Mouse (Mus musculus): ENCODE results near the gene Atg7.
"Not testable (repeated sequence)": the region's sequence is repeated elsewhere in the genome, so short reads cannot be mapped to it uniquely, and the experiment has no call there.

The Atg7 gene

DNA sequence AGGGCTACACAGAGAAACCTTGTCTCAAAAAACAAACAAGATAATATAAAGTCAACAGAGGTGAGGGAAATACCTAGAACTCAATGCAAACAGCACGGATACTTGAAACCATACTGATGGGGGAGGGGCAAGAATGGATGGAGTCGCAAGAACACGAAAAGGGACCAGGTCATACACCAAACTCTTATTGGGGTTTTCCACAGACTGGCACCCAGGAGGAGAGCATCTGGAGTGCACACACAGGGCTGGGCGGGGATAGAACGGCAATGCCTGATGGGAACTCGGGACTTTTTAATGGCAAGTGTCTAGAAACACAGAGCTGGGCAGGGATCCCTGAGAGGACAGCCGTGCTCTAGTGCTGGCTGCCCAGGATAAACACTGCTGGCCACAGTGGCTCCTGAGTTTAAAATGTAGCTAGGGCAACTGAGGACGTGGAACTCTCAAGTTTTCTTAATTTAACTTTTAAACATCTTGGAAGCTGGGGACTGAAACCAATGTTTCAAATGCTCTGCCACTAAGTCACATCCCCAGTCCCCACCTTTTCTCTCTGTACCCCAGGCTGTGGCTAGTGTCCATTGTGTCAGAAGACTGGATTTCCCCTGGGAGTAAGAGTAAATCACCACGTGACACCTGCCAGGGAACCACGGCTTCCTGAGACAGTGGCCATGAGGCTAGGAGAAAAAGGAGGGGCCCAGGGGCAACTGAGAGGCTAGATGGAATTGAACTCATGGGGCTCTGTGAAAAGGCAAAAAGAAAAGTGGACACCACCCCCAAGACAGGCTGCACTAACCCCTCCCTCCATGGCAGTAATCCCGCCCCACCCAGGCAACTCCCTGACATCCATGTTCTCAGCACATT, 243.8 kb downstream of the Atg7 start:
- no peak for DNase-seq

DNA sequence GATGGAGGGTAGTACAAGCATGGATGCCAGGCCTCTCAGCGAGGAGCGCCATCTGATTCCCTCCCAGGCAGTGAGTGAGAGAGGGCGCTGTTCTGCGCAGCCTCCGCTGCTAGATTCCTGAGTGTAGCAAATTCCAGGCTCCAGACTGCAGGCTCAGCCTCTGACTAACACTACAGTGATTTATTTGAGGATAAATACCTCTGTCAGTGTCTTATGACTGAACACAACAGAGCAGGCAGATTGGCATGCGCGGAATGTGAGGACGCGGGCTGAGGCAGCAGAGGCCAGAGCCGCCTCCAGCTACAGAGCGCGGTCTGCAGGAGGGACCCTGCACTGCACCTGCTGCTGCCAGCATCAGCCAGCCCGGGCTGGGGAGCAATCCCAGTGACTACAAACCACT, 246.0 kb downstream of the Atg7 start:
- DNase-seq = peak; percentile 46

DNA sequence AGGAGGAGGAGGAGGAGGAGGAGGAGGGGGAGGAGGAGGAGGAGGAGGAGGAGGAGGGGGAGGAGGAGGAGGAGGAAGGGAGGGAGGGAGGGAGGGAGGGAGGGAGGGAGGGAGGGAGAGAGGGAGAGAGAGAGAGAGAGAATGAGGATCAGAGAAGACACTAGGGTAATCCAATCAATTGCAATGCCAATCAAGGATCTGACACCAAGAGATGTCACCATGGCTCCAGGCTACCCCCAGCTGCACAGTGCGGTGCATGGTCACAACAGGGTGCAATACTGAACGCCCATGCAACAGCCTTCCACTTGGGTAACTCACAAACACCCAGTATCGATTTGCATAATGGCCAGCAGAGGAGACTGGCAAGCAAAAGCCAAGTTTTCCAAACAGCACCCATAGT, 247.1 kb downstream of the Atg7 start:
- DNase-seq = not testable (repeated sequence)

DNA sequence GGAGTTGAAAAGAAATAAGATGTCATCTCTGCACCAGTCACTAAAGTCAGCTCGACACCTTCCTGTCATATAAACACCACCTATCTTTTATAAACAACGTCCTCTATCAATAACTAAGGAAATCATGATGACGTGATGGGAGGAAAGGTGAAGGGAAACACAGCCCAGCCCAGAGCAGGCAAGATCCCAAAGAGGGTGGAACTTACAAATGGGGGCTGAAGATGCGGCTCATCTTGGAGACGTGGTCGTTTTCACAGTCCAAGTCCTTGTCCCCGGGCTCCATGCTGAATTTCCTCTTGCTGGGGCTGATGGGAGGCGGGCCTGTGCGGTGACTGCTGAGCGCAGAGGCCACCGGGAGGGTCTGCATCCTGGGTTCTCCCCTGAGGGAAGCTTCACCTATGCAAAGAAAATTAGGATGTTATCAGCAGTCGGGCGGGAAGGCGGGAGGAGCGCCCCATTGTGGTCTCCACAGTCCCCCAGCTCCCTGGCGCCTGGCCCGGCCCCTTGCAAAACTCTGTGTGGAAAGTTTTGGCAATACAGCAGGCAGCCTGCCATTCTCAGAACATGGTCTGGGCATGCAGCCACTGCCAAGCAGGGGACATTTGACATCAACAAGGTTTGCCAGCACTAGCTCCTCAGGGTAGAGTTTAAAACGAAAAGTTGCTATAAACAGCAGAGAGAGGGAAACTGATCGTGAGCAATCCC, 247.7 kb downstream of the Atg7 start:
- DNase-seq = peak; percentile 88

DNA sequence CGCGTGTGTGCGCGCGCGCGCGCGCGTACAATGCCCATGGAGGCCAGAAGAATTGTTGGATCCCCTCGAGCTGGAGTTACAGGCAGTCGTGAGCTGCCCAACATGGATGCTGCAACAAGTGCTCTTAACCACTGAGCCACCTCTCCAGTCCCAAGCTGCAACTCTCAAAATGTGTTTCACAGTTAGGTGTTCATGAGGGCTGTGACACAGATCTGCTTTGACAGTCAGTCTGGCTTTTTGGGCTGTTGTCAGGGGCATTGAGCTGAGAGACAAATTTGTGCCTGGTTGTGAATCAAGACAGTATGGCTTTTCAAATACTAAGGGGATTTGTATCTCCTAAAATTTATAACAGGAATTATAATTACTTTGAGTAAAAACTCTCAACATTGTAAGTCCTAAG, 248.4 kb downstream of the Atg7 start:
- no peak for DNase-seq

DNA sequence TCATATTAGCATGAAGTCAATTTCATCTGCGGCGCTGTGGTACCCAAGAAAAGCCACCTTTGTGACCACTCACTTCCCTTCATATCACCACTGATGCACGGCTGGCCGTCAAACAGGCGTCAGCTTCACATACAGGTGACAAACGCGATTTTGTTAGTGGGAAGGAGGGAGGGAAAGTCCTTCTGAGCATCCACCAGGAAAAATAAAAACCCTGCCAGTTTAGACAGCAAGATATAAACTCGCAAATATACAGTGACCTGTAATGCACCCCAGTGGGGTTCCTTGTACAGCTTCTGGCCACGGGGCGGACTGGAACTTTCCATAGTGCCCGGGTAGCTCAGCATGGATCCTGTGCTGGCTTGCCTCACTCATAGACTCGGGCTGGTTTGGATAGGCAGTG, 248.9 kb downstream of the Atg7 start:
- no peak for DNase-seq

DNA sequence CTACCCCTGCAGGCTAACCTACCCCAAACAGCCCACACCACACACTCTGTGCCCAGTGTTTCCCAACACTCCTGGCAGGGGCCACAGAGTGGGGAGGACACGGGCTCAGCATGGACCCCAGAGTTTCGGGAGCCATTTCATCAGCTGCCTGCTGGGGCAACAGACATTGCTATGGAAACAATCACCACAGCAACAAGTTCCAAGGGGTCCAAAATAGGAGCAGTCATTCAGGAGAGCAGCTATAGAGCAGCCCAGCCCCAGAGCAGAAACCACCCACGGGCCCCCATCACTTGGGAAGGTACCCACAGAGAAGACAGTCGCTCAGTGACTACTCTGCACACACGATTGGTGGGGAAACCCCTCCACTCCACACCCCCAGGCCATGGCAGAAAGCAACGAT, 249.5 kb downstream of the Atg7 start:
- peak; percentile 48 for DNase-seq

DNA sequence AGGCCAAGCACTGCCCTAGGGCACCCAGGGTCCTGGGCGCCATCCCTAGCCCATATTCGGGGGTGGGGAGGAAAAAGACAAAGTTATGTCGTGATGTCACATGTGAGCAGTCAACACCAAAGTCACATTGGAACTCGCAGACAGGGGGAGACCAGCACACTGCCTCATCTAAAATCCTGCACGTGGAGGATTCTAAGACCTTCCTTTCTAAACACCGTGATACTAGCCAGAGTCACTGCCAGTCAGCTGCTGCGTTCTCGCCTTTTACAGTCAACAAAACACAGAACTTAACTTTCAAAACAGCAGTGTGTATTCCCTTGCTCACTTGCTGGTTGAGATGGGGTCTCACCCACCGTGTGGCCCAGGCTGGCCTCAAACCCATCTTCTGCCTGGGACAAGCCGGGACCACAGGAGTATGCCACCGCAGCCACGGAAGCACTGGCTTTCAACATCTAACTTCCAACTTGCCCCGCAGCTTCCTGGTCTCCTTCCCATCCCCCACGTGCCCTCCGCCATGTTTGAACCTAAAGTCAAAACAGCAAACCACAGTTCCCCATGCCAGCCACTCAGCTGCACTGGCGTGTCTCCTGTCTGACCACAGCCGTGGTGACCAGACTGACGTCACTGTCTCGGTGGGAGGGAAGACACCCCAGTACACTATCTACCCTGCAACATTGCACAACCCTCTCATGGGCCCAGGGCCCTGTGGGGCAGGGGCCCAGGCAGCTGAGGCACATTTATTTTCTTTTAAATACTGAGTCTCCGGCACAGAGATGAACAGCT, 250.7 kb downstream of the Atg7 start:
- no peak for DNase-seq

DNA sequence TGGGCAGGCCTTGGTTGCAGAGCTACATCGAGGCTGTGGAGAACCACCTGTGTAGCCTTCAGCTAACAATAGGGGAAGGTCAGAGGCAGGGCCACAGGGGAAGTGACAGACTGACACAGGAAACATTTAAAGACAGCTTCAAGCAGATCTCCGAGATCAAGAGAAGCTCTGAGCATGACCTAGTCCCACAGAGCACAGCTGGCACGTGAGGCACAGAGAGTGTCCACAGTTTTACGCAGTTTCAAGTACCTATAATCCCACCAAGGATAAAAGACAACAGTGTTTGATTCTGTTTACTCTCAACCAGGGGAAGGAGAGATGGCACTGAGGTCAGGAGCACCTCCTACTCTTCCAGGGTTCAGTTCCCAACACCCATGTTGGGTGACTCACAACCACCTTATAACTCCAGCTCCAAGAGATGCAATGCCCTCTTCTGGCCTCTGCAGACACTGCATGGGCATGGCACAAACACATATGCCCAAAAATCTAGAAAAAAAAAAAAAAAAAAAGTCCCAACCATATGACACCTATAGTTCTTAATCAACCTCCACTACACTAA, 251.7 kb downstream of the Atg7 start:
- no peak for DNase-seq

DNA sequence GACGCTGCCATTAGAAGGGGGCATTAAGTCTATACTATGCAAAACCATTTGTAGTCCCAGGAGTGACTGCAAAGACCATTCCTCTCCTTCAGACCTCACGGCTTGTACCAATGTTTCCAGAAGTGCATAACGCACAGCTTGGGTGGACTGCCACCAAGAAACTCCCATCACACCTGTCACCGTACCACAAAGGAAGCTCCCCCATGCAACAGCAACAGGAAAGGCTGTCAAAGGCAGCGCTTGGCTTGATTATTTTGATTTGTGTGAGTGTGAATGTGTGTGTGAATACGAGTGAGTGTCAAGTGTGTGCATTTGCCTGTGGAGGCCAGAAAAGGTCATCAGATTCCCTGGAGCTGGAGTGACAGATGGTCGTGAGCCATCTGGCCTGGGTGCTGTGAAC, 252.3 kb downstream of the Atg7 start:
- no peak for DNase-seq

DNA sequence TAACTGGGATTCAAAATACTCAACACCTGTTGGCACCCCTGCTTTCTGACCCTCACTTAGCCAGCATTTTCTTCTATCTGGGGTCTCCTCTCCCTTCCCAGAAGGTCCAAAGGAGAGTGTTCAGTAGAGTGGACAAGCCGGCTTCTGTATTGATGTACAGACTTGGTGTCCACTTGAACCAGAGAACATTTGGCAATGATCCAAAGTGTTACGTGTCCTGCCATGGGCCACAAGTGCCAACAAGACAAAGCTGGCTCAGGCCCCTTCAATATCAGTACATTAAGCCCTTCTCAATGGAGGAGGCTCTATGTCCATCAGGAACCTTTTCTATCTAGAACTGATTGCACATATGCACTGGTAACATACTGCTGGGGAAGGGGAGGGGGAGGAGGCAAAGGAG, 253.4 kb downstream of the Atg7 start:
- DNase-seq = no peak

DNA sequence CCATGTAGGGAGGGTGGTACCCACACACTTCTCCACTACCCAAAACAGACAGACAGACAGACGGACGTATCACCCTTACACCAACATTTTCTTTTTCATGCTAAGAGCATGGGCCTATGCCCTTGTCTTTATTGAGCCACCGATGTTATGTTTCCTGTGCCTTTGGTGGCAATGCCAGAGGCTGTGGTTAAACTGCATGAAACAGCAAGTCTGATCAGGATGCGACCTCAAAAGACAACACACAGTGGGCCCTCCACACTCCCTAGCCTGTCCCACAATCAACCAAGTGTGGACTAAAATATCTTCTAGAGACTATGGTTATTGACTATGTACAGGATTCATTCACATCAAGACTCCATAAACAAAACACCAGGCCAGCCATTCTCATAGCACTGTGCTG, 256.1 kb downstream of the Atg7 start:
- DNase-seq = no peak

DNA sequence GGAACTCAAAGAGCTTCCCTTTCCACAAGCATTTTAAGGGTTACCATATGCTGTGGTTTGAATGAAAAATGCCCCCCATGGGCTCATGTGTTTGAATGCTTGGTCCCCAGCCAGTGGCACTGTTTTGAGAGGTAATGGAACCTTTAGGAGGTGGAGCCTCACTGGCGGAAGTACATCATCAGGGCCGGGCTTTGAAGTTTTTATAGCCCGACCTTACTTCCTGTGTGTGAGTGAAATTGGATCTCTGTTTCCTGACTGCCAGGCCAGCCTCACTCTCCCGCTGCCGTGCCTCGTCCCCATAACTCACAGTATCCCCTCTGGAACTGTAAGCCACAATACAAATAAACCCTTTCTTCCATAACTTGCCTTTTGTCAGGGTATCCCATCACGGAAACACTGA, 256.8 kb downstream of the Atg7 start:
- DNase-seq = no peak

DNA sequence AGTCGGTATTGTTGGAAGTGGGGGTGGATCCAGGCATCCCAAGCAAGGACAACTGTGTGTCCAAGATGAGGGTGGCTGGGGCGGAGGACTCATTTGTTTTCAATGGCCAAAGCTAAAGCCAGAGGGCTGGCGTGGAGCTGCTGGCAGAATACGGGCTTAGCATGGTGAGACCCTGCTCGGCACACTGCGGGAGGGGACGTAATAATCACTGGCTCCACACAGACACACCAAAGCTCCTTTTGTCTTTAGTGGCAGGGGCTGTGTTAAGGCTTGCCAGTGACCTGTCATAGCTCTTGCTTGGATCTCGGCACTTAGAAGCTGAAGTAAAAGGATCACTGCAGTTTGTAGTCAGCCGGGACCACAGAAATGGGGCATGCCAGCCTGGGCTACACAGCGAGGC, 257.3 kb downstream of the Atg7 start:
- DNase-seq = no peak

DNA sequence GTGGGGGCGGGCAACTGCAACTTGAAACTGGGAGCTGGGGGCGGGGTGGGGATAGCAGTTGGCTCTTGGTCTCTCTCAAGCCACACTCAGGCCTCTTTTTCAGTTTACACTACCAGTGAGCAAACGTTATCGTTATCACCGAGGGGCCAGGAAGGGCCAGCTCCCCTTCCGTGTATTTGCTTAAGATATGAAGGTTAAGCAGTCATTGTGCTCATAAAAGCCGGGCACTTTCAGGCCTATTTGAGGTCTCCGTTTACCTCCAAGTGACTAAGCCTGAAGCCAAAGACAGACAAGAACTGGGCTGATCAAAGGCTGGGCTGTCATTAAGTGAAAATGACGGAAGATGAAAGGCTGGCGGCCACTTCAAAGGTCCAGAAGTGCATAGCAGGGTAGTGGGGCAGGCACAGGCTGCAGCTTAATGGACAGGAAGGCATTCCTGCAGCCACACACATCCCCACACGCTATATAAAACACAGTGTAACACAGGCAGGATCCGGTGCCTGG, 258.5 kb downstream of the Atg7 start:
- DNase-seq = no peak

DNA sequence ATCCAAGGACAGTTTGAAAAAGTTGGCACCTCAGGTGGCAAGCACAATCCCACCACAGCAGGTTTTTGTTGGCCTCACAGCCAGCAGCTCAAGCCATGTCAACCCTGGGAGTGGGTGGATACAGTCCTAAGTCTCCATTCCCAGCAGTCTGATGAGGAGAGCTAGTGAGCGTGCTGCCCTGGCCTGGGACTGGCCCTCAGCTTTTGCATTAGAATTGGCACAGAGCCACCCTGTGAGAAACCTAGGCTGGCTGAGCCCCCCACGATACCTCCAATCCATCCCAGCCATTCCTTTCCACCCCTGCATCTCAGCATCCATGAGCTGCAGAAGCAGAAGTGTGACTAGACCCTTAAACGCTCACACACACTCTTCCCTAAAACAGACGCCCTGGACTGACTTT, 259.0 kb downstream of the Atg7 start:
- DNase-seq = no peak

DNA sequence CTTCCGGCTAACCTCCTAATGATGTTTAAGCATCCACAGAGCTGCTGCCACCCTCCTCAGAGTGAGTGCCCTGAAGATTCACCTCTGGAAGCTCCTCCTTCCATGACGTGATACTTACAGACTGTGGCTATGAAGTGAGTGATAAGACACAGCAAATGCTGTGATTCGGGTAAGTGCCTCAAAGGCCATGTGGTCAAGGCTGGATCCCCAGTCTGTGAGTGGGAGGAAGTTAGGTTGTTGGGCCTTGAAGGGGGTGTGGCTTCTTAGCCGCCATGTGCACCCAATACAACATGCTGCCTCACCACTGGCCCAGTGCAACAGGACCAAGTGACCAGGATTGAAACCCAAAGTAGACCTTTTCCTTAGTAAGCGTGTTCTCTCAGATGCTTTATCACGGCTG, 261.3 kb downstream of the Atg7 start:
- DNase-seq = no peak

DNA sequence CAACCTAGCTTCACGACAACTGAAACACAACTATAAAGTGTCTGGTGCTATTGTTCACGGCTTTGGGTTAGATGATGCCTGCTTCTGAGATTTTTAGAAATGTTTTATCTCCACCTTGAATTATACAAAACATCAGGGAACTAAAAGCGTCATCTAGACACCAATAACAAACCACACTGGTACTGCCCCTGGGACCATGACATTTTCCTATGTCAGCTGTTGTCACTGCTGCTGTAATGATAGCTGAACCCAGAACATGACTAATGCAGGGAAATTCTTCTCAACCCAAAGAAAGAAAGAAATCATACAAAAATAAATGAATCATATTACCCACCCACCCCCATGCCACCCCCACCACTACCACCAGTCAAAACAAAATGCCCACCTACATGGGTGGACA, 261.9 kb downstream of the Atg7 start:
- no peak for DNase-seq

DNA sequence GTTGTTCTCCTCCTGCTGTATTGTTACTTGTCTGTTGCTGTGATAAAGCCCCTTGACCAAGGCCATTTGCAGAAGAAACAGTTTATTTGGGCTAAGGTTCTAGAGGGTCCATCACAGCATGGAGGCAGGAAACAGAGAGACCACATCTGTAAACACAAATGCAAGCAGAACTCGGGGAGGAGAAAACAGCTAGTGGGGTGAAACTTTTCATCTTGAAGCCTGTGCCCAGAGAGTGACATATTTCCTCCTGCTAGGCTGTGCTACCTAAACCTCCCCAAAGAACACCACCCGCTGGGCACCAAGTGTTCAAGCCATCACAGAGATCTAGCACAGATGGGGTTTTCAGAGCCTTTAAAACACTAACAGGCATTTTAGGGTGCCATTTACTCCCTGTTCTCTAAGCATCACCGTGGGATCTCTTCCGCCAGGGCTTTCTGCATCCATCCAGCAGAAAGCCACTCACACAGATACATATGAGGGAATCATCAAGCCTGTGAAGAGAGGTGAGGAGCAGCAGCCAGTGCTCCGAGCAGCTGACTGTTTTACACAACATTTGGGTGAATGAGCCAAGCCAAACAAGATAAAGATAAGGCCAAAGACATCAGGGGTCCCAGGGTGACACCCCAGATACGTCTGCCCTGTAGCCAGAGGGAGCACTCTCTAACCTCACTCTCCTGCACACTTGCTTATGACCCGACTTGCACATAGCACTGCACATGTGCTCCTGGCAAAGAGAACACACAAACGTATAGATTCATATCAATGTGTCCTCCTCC, 262.5 kb downstream of the Atg7 start:
- no peak for DNase-seq

DNA sequence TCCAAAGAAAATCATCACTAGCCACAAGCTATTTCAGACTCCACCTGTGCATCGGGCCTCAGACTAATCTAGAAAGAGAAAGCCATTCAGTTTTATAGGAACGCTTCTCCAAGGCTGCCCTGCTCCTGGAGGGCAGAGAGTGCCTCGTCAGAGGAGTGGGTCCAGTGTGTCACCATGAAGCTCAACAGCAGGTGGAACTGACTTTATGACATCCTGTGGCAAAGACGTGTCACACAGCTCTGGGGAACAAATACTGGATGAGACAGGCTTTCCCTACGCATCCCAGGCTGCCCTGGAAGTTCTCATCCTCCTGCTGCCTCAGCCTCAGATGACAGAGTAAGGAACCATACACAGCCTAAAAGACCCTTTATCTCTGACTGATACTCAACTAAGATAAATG, 263.3 kb downstream of the Atg7 start:
- DNase-seq = no peak

DNA sequence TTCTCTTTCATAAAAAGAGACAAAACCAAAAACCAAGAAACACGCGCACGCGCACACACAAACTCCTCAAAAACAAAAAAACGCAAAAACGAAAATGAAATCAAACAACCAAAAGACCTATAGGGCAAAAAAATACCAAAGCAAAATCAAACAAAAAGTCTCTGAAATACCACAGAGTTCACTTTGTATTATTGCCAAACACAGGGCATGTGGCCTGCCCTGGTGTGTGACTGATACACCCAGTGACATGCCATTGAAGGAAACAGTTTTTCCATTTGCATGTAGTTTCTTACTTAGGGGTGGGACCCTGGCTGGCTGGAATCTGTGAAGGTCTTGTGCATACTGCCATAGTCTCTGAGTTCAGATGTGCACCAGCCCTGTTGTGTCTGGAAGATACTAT, 264.6 kb downstream of the Atg7 start:
- DNase-seq = no peak

DNA sequence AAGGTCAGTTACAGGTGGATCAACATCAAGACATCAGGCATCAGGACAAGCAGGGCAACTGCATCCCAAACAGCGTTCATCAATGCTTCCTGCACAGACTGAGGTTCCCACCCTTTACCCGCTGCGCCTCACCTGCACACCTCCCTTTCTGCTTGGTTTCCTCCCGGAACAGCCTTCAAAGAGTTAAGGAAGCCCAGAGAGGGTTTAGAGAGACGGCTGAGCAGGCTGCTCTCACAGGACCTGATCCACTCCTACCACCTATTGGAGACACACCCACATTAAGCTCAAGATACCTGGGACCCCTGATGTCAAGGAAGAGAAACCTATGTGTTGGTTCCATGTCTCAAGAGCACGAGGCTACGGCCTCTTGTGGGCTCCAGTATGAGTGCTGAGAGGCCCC, 266.9 kb downstream of the Atg7 start:
- no peak for DNase-seq

Data from cerebellum, adult 9-10 months (tissue).